Mouse (Mus musculus): ENCODE results near the gene Pard3b. TPM values are rescaled to one million over a fixed set of nuclear protein-coding genes. Genes with fewer than 3 reads are reported as not detected.

The Pard3b gene
- polyA plus RNA-seq, 1 experiment from 2014 or later = 11.4 TPM

DNA sequence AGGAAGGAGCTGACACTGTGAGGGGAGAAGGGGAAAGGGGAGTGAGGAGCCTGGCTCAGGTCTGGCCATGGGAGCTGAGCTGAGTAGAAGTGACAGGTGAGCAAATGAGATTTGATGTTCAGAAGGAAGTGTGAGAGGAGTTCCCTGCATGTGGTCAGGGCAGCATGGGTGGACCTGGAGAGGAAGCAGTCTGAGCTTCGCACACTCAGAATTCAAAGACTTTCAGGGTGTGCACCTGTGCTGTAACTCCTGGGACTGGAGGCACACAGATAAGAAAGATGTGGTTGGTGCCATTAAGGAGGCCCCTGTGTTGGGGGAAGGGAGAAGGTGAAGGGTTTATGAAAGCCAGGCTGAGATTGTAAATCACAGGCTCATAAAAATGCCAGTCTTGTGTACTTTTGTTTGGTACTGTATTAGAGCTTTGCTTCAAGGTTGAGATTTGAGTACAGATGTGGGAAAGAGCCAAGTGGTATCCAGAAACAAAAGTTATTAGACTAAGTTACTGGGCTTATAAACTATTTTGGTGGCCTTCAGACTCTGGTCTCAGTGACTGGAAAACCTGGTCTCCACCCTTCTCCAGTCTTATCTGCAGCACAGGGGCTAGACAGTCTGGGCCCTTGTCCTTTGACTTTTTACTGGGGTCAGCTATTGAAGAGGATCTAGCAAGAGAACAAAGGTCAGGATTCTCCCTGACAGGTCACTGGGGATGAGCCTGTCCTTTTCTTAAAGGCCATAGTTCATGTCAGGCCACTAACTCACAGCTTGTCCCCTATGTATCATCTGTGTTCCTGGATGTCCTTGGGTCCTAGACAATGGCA, 13.0 kb downstream of the Pard3b start:
- H3K4me1 ChIP-seq (ENCODE audit: control insufficient read depth, insufficient read depth, low read length) = no peaks in the 10 kb centered on the region
- no peak overlapping the region for H3K9ac ChIP-seq (ENCODE audit: low read length)
- no peak for ATAC-seq (replicated peaks; ENCODE audit: extremely low read depth, insufficient read depth, low FRiP score)
- no peak overlapping the region for H3K4me2 ChIP-seq (ENCODE audit: low read depth, low read length)
- H3K27ac ChIP-seq (ENCODE audit: low read length) = no peak overlapping the region
- H3K9me3 ChIP-seq (replicated peaks; ENCODE audit: control insufficient read depth, low read length) = no peaks in the 10 kb centered on the region
- H3K4me3 ChIP-seq (ENCODE audit: low read length) = no peak overlapping the region
- H3K36me3 ChIP-seq (ENCODE audit: control insufficient read depth, insufficient read depth) = no peaks in the 10 kb centered on the region
- no peaks in the 10 kb centered on the region for H3K27me3 ChIP-seq (ENCODE audit: control insufficient read depth, insufficient read depth, low read length)
- WGBS = 67% methylated on average over 1 of the region's 1 CpGs

DNA sequence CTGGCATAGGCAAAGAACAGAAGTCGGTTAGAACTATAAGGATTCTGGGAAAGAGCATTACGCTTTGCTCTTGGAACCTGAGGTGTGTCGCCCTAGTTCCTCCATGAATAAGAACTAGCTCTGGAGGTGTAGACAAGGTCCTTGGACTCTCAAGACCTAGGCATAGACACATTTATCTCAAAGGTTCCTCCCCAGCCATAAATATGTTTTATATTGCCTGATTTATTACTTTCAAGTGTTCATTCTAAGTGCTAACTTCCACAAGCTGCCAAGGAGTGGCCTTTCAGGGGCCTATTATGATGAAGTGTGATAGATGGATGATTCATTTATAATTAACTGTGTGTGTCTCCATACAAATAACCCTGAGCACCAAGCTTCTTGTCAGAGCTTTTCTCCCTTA, 19.1 kb downstream of the Pard3b start:
- no peak for ATAC-seq (replicated peaks; ENCODE audit: extremely low read depth, insufficient read depth, low FRiP score)
- H3K4me2 ChIP-seq (ENCODE audit: low read depth, low read length) = no peak overlapping the region
- no peaks in the 10 kb centered on the region for H3K36me3 ChIP-seq (ENCODE audit: control insufficient read depth, insufficient read depth)
- 88% methylated on average over 3 of the region's 3 CpGs for WGBS
- no peaks in the 10 kb centered on the region for H3K4me1 ChIP-seq (ENCODE audit: control insufficient read depth, insufficient read depth, low read length)
- no peak overlapping the region for H3K9ac ChIP-seq (ENCODE audit: low read length)
- no peaks in the 10 kb centered on the region for H3K9me3 ChIP-seq (replicated peaks; ENCODE audit: control insufficient read depth, low read length)
- no peak overlapping the region for H3K27ac ChIP-seq (ENCODE audit: low read length)
- no peaks in the 10 kb centered on the region for H3K27me3 ChIP-seq (ENCODE audit: control insufficient read depth, insufficient read depth, low read length)
- no peak overlapping the region for H3K4me3 ChIP-seq (ENCODE audit: low read length)

DNA sequence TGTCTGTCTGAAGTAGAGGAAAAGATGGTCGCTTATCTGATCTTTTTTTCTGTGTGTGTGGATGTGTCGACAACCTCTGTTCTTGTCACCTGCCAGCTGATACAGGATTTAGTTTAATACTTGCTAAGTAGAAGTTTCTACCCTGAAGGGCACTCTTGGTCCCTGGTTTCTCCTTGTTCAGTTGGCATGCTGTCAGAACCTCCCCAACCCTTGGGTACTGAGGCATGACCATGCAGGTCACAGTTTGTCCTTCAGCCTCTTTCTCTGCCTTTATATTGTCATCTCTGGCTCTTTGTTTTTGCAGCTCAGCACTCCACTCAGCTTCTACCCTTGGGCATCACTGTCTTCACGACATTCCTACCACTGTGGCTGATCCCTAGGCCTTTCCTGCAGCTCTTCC, 21.3 kb downstream of the Pard3b start:
- H3K4me2 ChIP-seq (ENCODE audit: low read depth, low read length) = no peak overlapping the region
- H3K36me3 ChIP-seq (ENCODE audit: control insufficient read depth, insufficient read depth) = no peaks in the 10 kb centered on the region
- no peaks in the 10 kb centered on the region for H3K9me3 ChIP-seq (replicated peaks; ENCODE audit: control insufficient read depth, low read length)
- no peaks in the 10 kb centered on the region for H3K27me3 ChIP-seq (ENCODE audit: control insufficient read depth, insufficient read depth, low read length)
- 65% methylated on average over 3 of the region's 3 CpGs for WGBS
- H3K4me1 ChIP-seq (ENCODE audit: control insufficient read depth, insufficient read depth, low read length) = no peaks in the 10 kb centered on the region
- H3K4me3 ChIP-seq (ENCODE audit: low read length) = no peak overlapping the region
- H3K27ac ChIP-seq (ENCODE audit: low read length) = no peak overlapping the region
- ATAC-seq (replicated peaks; ENCODE audit: extremely low read depth, insufficient read depth, low FRiP score) = no peak
- no peak overlapping the region for H3K9ac ChIP-seq (ENCODE audit: low read length)

DNA sequence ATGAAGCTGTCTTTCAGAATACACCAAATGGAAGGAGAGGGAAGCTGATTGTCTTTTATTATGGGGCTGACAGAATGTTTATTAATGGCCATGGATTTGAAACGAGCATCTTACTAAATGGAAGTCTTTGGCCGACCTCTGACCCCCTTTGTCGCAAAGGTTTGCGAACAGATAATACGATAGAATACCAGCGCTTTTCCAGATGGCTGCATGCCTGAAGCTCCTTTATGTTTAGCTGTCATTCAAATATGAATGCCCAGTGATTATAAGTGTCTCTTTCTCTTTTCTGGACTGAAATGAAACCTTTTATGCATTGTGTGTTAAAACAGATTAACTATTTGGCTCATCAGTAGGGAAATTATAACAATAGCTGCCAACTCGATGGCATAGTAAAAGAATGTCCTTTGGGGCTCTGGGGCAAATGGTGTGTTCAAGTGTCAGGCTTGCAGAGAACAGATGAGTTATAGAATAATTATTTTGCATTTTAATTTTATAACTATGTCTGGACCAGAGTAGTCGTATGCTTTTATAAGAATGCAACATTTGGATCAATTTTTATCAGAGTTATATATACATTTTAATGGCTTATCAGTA, 46.7 kb downstream of the Pard3b start:
- Histone ChIP-seq H3K4me1 (ENCODE audit: control insufficient read depth, insufficient read depth, low read length) (0 out of 2 replicates have a peak, but pooled peaks cover 2% of the 10 kb centered on the region), H3K4me2 (ENCODE audit: low read depth, low read length) (no peak overlapping the region), H3K27ac (ENCODE audit: low read length) (no peak overlapping the region), H3K36me3 (ENCODE audit: control insufficient read depth, insufficient read depth) (no peaks in the 10 kb centered on the region), H3K9me3 (replicated peaks; ENCODE audit: control insufficient read depth, low read length) (no peaks in the 10 kb centered on the region), H3K4me3 (ENCODE audit: low read length) (no peak overlapping the region), H3K9ac (ENCODE audit: low read length) (no peak overlapping the region), H3K27me3 (ENCODE audit: control insufficient read depth, insufficient read depth, low read length) (no peaks in the 10 kb centered on the region)
- 68% methylated on average over 8 of the region's 8 CpGs for WGBS
- ATAC-seq (replicated peaks; ENCODE audit: extremely low read depth, insufficient read depth, low FRiP score) = no peak

DNA sequence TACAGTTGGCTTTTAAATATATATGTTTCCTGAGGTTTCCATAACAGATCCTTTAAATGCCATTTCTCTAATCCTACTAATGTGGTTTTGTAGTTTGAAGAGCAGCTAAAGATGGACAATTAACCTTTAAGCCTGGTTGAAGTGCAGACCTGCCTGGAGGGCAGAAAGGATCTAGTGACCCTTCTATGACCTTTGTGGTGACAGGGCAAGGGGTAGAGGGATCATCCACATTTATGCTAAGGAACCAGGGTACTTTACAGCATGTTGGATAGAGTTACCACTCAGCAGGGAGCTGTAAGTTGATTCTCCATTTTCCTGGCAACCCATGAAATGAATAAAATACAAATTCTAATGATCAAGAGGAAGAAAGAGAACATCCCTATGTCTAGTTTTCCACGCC, 47.3 kb downstream of the Pard3b start:
- whole genome bisulfite sequencing = 90% methylated on average over 1 of the region's 1 CpGs
- Histone ChIP-seq H3K4me1 (ENCODE audit: control insufficient read depth, insufficient read depth, low read length) (0 out of 2 replicates have a peak, but pooled peaks cover 2% of the 10 kb centered on the region), H3K27ac (ENCODE audit: low read length) (no peak overlapping the region), H3K4me2 (ENCODE audit: low read depth, low read length) (no peak overlapping the region), H3K4me3 (ENCODE audit: low read length) (no peak overlapping the region), H3K36me3 (ENCODE audit: control insufficient read depth, insufficient read depth) (no peaks in the 10 kb centered on the region), H3K27me3 (ENCODE audit: control insufficient read depth, insufficient read depth, low read length) (no peaks in the 10 kb centered on the region), H3K9ac (ENCODE audit: low read length) (no peak overlapping the region), H3K9me3 (replicated peaks; ENCODE audit: control insufficient read depth, low read length) (no peaks in the 10 kb centered on the region)
- ATAC-seq (replicated peaks; ENCODE audit: extremely low read depth, insufficient read depth, low FRiP score) = no peak

DNA sequence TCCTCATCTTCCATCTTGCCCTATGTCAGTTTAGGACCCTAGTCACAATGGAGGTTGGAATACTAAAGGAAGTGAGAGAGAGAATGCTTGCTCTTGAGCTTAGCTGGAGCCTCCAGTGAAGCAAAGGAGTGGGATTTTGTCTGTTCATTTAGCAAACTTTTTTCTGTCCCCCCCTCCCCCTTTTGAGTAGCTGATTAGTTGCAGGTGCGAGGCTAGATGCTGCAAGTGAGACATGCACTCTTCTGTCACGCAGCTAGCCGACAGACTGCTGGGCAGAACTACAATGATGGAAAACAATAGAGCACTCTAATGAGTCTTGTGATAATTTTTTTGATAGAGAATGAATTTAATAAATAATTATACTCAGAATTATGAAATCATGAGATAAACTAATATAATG, 49.7 kb downstream of the Pard3b start:
- Histone ChIP-seq H3K9ac (ENCODE audit: low read length) (no peak overlapping the region), H3K36me3 (ENCODE audit: control insufficient read depth, insufficient read depth) (no peaks in the 10 kb centered on the region), H3K4me3 (ENCODE audit: low read length) (no peak overlapping the region), H3K4me2 (ENCODE audit: low read depth, low read length) (no peak overlapping the region), H3K4me1 (ENCODE audit: control insufficient read depth, insufficient read depth, low read length) (0 out of 2 replicates have a peak, but pooled peaks cover 2% of the 10 kb centered on the region), H3K27ac (ENCODE audit: low read length) (no peak overlapping the region), H3K27me3 (ENCODE audit: control insufficient read depth, insufficient read depth, low read length) (no peaks in the 10 kb centered on the region), H3K9me3 (replicated peaks; ENCODE audit: control insufficient read depth, low read length) (no peaks in the 10 kb centered on the region)
- no peak for ATAC-seq (replicated peaks; ENCODE audit: extremely low read depth, insufficient read depth, low FRiP score)
- 74% methylated on average over 3 of the region's 3 CpGs for WGBS

DNA sequence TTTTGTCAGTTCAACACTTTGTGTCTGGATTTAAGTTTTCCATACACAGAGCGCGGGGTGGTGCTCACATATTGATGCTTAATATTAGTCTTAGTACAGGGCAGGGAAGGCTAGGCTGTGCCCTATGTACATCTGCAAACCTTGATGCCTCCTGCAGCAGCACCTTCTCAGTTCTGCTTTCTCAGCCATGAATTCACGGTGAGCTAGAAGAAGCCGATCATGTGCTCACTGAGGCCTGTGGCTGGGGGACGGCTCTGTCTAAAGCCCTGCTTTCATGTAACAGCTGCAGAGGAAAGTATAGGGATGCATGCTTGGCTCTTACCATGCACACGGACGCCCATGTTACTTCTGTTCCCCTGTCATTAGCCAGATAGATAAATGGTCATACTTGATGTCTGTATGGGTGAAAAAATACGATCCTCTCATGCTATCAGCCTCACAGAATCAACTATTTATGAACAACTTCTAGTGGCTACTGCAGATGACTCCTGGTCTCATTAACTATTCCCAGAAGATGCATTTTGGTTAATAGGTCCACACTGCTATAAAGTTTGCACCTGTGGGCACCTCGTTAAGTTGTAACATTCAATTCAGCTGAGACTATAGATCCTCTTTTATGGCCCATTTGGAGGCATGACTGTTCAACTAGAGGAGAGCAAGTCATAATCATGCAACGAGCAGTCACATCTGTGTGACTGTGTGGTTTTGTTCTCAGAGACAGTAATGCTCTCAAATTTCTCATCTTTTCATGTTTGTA, 60.0 kb downstream of the Pard3b start:
- H3K4me1 ChIP-seq (ENCODE audit: control insufficient read depth, insufficient read depth, low read length) = no peaks in the 10 kb centered on the region
- ATAC-seq (replicated peaks; ENCODE audit: extremely low read depth, insufficient read depth, low FRiP score) = no peak

DNA sequence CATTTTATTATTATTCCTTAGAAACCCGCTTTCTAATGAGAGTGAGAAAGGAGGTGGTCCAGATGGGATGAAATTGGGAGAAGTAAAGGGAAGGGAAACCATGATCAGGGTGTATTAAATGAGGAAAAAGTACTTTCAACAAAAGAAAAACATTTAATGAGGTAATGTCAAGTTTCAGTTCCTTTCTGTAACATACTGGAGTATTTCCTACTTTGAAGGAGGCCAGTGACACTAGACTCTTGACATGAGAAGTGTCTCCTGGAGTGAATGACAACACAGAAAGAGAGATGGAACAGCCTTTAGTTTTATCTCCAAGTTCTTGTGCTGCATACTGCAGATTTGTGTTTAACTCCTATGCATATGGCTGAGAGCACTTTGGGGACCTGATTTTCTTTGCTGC, 71.2 kb downstream of the Pard3b start:
- Histone ChIP-seq H3K36me3 (ENCODE audit: control insufficient read depth, insufficient read depth) (no peaks in the 10 kb centered on the region), H3K4me3 (ENCODE audit: low read length) (no peak overlapping the region), H3K4me1 (ENCODE audit: control insufficient read depth, insufficient read depth, low read length) (no peaks in the 10 kb centered on the region; the same call in 1 of the 2 replicates), H3K27me3 (ENCODE audit: control insufficient read depth, insufficient read depth, low read length) (no peaks in the 10 kb centered on the region), H3K9ac (ENCODE audit: low read length) (no peak overlapping the region), H3K9me3 (replicated peaks; ENCODE audit: control insufficient read depth, low read length) (no peaks in the 10 kb centered on the region), H3K4me2 (ENCODE audit: low read depth, low read length) (no peak overlapping the region), H3K27ac (ENCODE audit: low read length) (no peak overlapping the region)
- 94% methylated on average over 1 of the region's 1 CpGs for WGBS
- no peak for ATAC-seq (replicated peaks; ENCODE audit: extremely low read depth, insufficient read depth, low FRiP score)

More for the DNA sequence above, 60.0 kb downstream of the Pard3b start:
- no peak overlapping the region for H3K4me2 ChIP-seq (ENCODE audit: low read depth, low read length)
- no peak overlapping the region for H3K4me3 ChIP-seq (ENCODE audit: low read length)
- WGBS = 76% methylated on average over 10 of the region's 10 CpGs
- no peaks in the 10 kb centered on the region for H3K27me3 ChIP-seq (ENCODE audit: control insufficient read depth, insufficient read depth, low read length)
- H3K36me3 ChIP-seq (ENCODE audit: control insufficient read depth, insufficient read depth) = no peaks in the 10 kb centered on the region
- no peak overlapping the region for H3K27ac ChIP-seq (ENCODE audit: low read length)
- H3K9ac ChIP-seq (ENCODE audit: low read length) = no peak overlapping the region
- no peaks in the 10 kb centered on the region for H3K9me3 ChIP-seq (replicated peaks; ENCODE audit: control insufficient read depth, low read length)

DNA sequence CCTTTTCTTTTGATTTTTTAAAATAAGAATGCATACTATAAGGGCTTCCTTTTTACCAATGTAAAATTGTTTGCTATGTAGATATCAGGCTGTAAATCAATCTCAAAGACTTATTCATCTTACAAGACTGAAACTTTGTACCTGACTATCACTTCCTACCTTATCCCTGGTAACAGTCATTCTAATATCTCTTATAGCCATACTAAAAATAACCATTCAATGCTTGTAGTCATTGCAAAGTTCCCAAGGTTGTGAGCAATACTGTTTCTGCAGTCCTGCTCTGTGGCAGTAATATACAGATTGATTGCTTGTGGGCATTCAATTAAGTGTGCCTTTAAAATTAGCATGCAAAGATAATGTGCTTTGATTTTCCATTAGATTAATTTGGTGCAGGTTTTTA, 72.9 kb downstream of the Pard3b start:
- Histone ChIP-seq H3K36me3 (ENCODE audit: control insufficient read depth, insufficient read depth) (no peaks in the 10 kb centered on the region), H3K9ac (ENCODE audit: low read length) (no peak overlapping the region), H3K9me3 (replicated peaks; ENCODE audit: control insufficient read depth, low read length) (no peaks in the 10 kb centered on the region), H3K4me2 (ENCODE audit: low read depth, low read length) (no peak overlapping the region), H3K4me1 (ENCODE audit: control insufficient read depth, insufficient read depth, low read length) (no peaks in the 10 kb centered on the region; the same call in 1 of the 2 replicates), H3K4me3 (ENCODE audit: low read length) (no peak overlapping the region), H3K27me3 (ENCODE audit: control insufficient read depth, insufficient read depth, low read length) (no peaks in the 10 kb centered on the region), H3K27ac (ENCODE audit: low read length) (no peak overlapping the region)
- ATAC-seq (replicated peaks; ENCODE audit: extremely low read depth, insufficient read depth, low FRiP score) = no peak

All from heart, embryonic 16.5 days (tissue).